Mouse (Mus musculus): ENCODE measurements around the gene Olfml3. TPM values are rescaled to one million over a fixed set of nuclear protein-coding genes. Genes with fewer than 3 reads are reported as not detected.

Gene Olfml3
- polyA plus RNA-seq, 1 experiment from 2014 or later = 5.3 TPM

GRCm38 (mm10) chr3:103734696-103735519 lies 2.9 kb downstream of the Olfml3 start:
- Histone ChIP-seq H3K36me3 (ENCODE audit: control insufficient read depth, insufficient read depth, low read length) (no peaks in the 10 kb centered on the region), H3K4me1 (ENCODE audit: control insufficient read depth, insufficient read depth, low read length) (peaks cover 30% of the 10 kb centered on the region), H3K9me3 (replicated peaks; ENCODE audit: control insufficient read depth, low read length, poor library complexity, severe bottlenecking) (no peaks in the 10 kb centered on the region), H3K9ac (ENCODE audit: low read depth, low read length) (no peak overlapping the region), H3K4me3 (ENCODE audit: low read depth, low read length) (no peak overlapping the region), H3K27me3 (ENCODE audit: control insufficient read depth, insufficient read depth, low read depth, low read length) (no peaks in the 10 kb centered on the region), H3K27ac (ENCODE audit: low read length) (peak overlapping the region; percentile 18; the same call in 1 of the 2 replicates), H3K4me2 (ENCODE audit: low read length) (0 out of 2 replicates have a peak overlapping the region, but pooled peaks have one; percentile 9)
- WGBS = 14% methylated on average over 11 of the region's 11 CpGs
- ATAC-seq = peak; percentile 10; the same call in 1 of the 2 replicates

- WGBS = 2% methylated on average over 18 of the region's 19 CpGs
- peak overlapping the region; percentile 43 for H3K4me2 ChIP-seq (ENCODE audit: low read length)
- H3K4me1 ChIP-seq (ENCODE audit: control insufficient read depth, insufficient read depth, low read length) = peaks cover 30% of the 10 kb centered on the region
- H3K9me3 ChIP-seq (replicated peaks; ENCODE audit: control insufficient read depth, low read length, poor library complexity, severe bottlenecking) = no peaks in the 10 kb centered on the region
- H3K27me3 ChIP-seq (ENCODE audit: control insufficient read depth, insufficient read depth, low read depth, low read length) = no peaks in the 10 kb centered on the region
- no peaks in the 10 kb centered on the region for H3K36me3 ChIP-seq (ENCODE audit: control insufficient read depth, insufficient read depth, low read length)
- peak overlapping the region; percentile 47 for H3K9ac ChIP-seq (ENCODE audit: low read depth, low read length)
- ATAC-seq = peak; percentile 86
- H3K27ac ChIP-seq (ENCODE audit: low read length) = peak overlapping the region; percentile 25
- peak overlapping the region; percentile 0; the same call in 1 of the 2 replicates for H3K4me3 ChIP-seq (ENCODE audit: low read depth, low read length)
These were observed 3.8 kb downstream of the Olfml3 start for GRCm38 (mm10) chr3:103733799-103734695.

GRCm38 (mm10) chr3:103733176-103733575 lies 4.6 kb downstream of the Olfml3 start:
- no peaks in the 10 kb centered on the region for H3K27me3 ChIP-seq (ENCODE audit: control insufficient read depth, insufficient read depth, low read depth, low read length)
- no peak overlapping the region for H3K4me3 ChIP-seq (ENCODE audit: low read depth, low read length)
- no peak overlapping the region for H3K4me2 ChIP-seq (ENCODE audit: low read length)
- no peaks in the 10 kb centered on the region for H3K9me3 ChIP-seq (replicated peaks; ENCODE audit: control insufficient read depth, low read length, poor library complexity, severe bottlenecking)
- no peak overlapping the region for H3K27ac ChIP-seq (ENCODE audit: low read length)
- no peaks in the 10 kb centered on the region for H3K36me3 ChIP-seq (ENCODE audit: control insufficient read depth, insufficient read depth, low read length)
- peaks cover 30% of the 10 kb centered on the region for H3K4me1 ChIP-seq (ENCODE audit: control insufficient read depth, insufficient read depth, low read length)
- no peak overlapping the region for H3K9ac ChIP-seq (ENCODE audit: low read depth, low read length)
- 12% methylated on average over 2 of the region's 2 CpGs for WGBS
- ATAC-seq = no peak

GRCm38 (mm10) chr3:103732116-103732515 lies 5.7 kb downstream of the Olfml3 start:
- no peak overlapping the region for H3K4me3 ChIP-seq (ENCODE audit: low read depth, low read length)
- H3K27ac ChIP-seq (ENCODE audit: low read length) = no peak overlapping the region
- no peaks in the 10 kb centered on the region for H3K9me3 ChIP-seq (replicated peaks; ENCODE audit: control insufficient read depth, low read length, poor library complexity, severe bottlenecking)
- H3K4me1 ChIP-seq (ENCODE audit: control insufficient read depth, insufficient read depth, low read length) = peaks cover 24% of the 10 kb centered on the region
- H3K36me3 ChIP-seq (ENCODE audit: control insufficient read depth, insufficient read depth, low read length) = no peaks in the 10 kb centered on the region
- WGBS = 86% methylated on average over 3 of the region's 3 CpGs
- H3K27me3 ChIP-seq (ENCODE audit: control insufficient read depth, insufficient read depth, low read depth, low read length) = no peaks in the 10 kb centered on the region
- no peak overlapping the region for H3K4me2 ChIP-seq (ENCODE audit: low read length)
- ATAC-seq = no peak
- H3K9ac ChIP-seq (ENCODE audit: low read depth, low read length) = no peak overlapping the region

- ATAC-seq = no peak
These were observed 8.0 kb downstream of the Olfml3 start for GRCm38 (mm10) chr3:103729850-103730249.

GRCm38 (mm10) chr3:103727813-103728326 lies 9.9 kb downstream of the Olfml3 start:
- Histone ChIP-seq H3K4me1 (ENCODE audit: control insufficient read depth, insufficient read depth, low read length) (peaks cover under 1% of the 10 kb centered on the region; the same call in 1 of the 2 replicates), H3K36me3 (ENCODE audit: control insufficient read depth, insufficient read depth, low read length) (no peaks in the 10 kb centered on the region), H3K9ac (ENCODE audit: low read depth, low read length) (no peak overlapping the region), H3K4me2 (ENCODE audit: low read length) (no peak overlapping the region), H3K4me3 (ENCODE audit: low read depth, low read length) (no peak overlapping the region), H3K27ac (ENCODE audit: low read length) (no peak overlapping the region), H3K27me3 (ENCODE audit: control insufficient read depth, insufficient read depth, low read depth, low read length) (no peaks in the 10 kb centered on the region), H3K9me3 (replicated peaks; ENCODE audit: control insufficient read depth, low read length, poor library complexity, severe bottlenecking) (no peaks in the 10 kb centered on the region)
- no peak for ATAC-seq
- WGBS = 61% methylated on average over 2 of the region's 2 CpGs

More at GRCm38 (mm10) chr3:103729850-103730249, 8.0 kb downstream of the Olfml3 start:
- H3K27me3 ChIP-seq (ENCODE audit: control insufficient read depth, insufficient read depth, low read depth, low read length) = no peaks in the 10 kb centered on the region
- no peaks in the 10 kb centered on the region for H3K36me3 ChIP-seq (ENCODE audit: control insufficient read depth, insufficient read depth, low read length)
- no peaks in the 10 kb centered on the region for H3K9me3 ChIP-seq (replicated peaks; ENCODE audit: control insufficient read depth, low read length, poor library complexity, severe bottlenecking)
- no peak overlapping the region for H3K4me3 ChIP-seq (ENCODE audit: low read depth, low read length)
- 94% methylated on average over 9 of the region's 9 CpGs for WGBS
- H3K4me2 ChIP-seq (ENCODE audit: low read length) = no peak overlapping the region
- H3K4me1 ChIP-seq (ENCODE audit: control insufficient read depth, insufficient read depth, low read length) = peaks cover 19% of the 10 kb centered on the region
- no peak overlapping the region for H3K27ac ChIP-seq (ENCODE audit: low read length)
- H3K9ac ChIP-seq (ENCODE audit: low read depth, low read length) = no peak overlapping the region

GRCm38 (mm10) chr3:103726642-103727041 lies 11.2 kb downstream of the Olfml3 start:
- no peaks in the 10 kb centered on the region for H3K27me3 ChIP-seq (ENCODE audit: control insufficient read depth, insufficient read depth, low read depth, low read length)
- no peak overlapping the region for H3K27ac ChIP-seq (ENCODE audit: low read length)
- WGBS = 51% methylated on average over 3 of the region's 3 CpGs
- H3K36me3 ChIP-seq (ENCODE audit: control insufficient read depth, insufficient read depth, low read length) = no peaks in the 10 kb centered on the region
- no peak overlapping the region for H3K4me2 ChIP-seq (ENCODE audit: low read length)
- H3K4me1 ChIP-seq (ENCODE audit: control insufficient read depth, insufficient read depth, low read length) = no peaks in the 10 kb centered on the region
- ATAC-seq = no peak
- no peak overlapping the region for H3K9ac ChIP-seq (ENCODE audit: low read depth, low read length)
- no peaks in the 10 kb centered on the region for H3K9me3 ChIP-seq (replicated peaks; ENCODE audit: control insufficient read depth, low read length, poor library complexity, severe bottlenecking)
- no peak overlapping the region for H3K4me3 ChIP-seq (ENCODE audit: low read depth, low read length)

GRCm38 (mm10) chr3:103724137-103724536 lies 13.7 kb downstream of the Olfml3 start:
- no peaks in the 10 kb centered on the region for H3K36me3 ChIP-seq (ENCODE audit: control insufficient read depth, insufficient read depth, low read length)
- ATAC-seq = no peak
- H3K4me3 ChIP-seq (ENCODE audit: low read depth, low read length) = no peak overlapping the region
- H3K4me2 ChIP-seq (ENCODE audit: low read length) = no peak overlapping the region
- no peak overlapping the region for H3K27ac ChIP-seq (ENCODE audit: low read length)
- H3K9me3 ChIP-seq (replicated peaks; ENCODE audit: control insufficient read depth, low read length, poor library complexity, severe bottlenecking) = no peaks in the 10 kb centered on the region
- H3K9ac ChIP-seq (ENCODE audit: low read depth, low read length) = no peak overlapping the region
- 55% methylated on average over 3 of the region's 3 CpGs for WGBS
- no peaks in the 10 kb centered on the region for H3K27me3 ChIP-seq (ENCODE audit: control insufficient read depth, insufficient read depth, low read depth, low read length)
- 0 out of 2 replicates have a peak, but pooled peaks cover 3% of the 10 kb centered on the region for H3K4me1 ChIP-seq (ENCODE audit: control insufficient read depth, insufficient read depth, low read length)
